Mouse (Mus musculus) liver, embryonic 16.5 days (tissue): ENCODE results near the gene Rrp9. TPM values are rescaled to one million over a fixed set of nuclear protein-coding genes. Genes with fewer than 3 reads are reported as not detected.
"Not testable (repeated sequence)": the region's sequence is repeated elsewhere in the genome, so short reads cannot be mapped to it uniquely, and the experiment has no call there.

ENCODE experiments used
- ATAC-seq: fragments of 200-750 bp; cut with Nextera tagmentation; 2 replicates; pipeline ENCODE4 v1.8.0; 2017; ENCODE audit warnings: low read depth, mild to moderate bottlenecking, moderate number of reproducible peaks, moderate library complexity
- H3K27ac ChIP-seq: fragments of 300-500 bp; sonication (generic); 2 replicates; pipeline ENCODE4 v1.5.1; 2014; ENCODE audit warnings: mild to moderate bottlenecking, low read length
- H3K27me3 ChIP-seq: fragments of 300-500 bp; sonication (generic); 2 replicates; pipeline ENCODE4 v1.6.1; 2014; ENCODE audit warnings: low read depth, low read length, mixed read lengths; ENCODE audit not compliant: control insufficient read depth, insufficient read depth
- H3K36me3 ChIP-seq: fragments of 300-500 bp; sonication (generic); 2 replicates; pipeline ENCODE4 v1.6.1; 2014; ENCODE audit warnings: mild to moderate bottlenecking; ENCODE audit not compliant: control insufficient read depth, insufficient read depth
- H3K4me1 ChIP-seq: fragments of 300-500 bp; sonication (generic); 2 replicates; pipeline ENCODE4 v1.6.1; 2014; ENCODE audit warnings: low read depth, low read length, mixed read lengths; ENCODE audit not compliant: control insufficient read depth
- H3K4me2 ChIP-seq: fragments of 300-500 bp; sonication (generic); 2 replicates; pipeline ENCODE4 v1.6.1; 2014; ENCODE audit warnings: low read depth, low read length, mixed read lengths
- H3K4me3 ChIP-seq: fragments of 300-500 bp; sonication (generic); 2 replicates; pipeline ENCODE4 v1.5.1; 2014; ENCODE audit warnings: low read depth, mild to moderate bottlenecking, low read length
- H3K9ac ChIP-seq: fragments of 300-500 bp; sonication (generic); 2 replicates; pipeline ENCODE4 v1.6.1; 2014; ENCODE audit warnings: low read depth, low read length
- H3K9me3 ChIP-seq: fragments of 300-500 bp; sonication (generic); replicated peaks from 2 replicates; pipeline ENCODE4 v1.6.1; 2016; ENCODE audit warnings: low read length; ENCODE audit not compliant: control insufficient read depth
- WGBS: fragments of 180-500 bp; shearing (Covaris S2); extraction: QIAGEN DNeasy Blood & Tissue Kit; methylation state at CpG from one replicate; pipeline ENCODE4 v1.1.7; 2014; ENCODE audit not compliant: insufficient replicate concordance; 5-methylcytosine and 5-hydroxymethylcytosine counted together
- polyA plus RNA-seq: library from polyadenylated mRNA; unstranded; fragments of >200 nt; fragmentation: Nextera tagmentation; extraction: Ambion mirVana; gene quantifications from 2 replicates; pipeline ENCODE4 v1.2.1, GENCODE M21; 2015

Rrp9 gene
- polyA plus RNA-seq, 1 experiment from 2014 or later: 16.3 TPM

DNA sequence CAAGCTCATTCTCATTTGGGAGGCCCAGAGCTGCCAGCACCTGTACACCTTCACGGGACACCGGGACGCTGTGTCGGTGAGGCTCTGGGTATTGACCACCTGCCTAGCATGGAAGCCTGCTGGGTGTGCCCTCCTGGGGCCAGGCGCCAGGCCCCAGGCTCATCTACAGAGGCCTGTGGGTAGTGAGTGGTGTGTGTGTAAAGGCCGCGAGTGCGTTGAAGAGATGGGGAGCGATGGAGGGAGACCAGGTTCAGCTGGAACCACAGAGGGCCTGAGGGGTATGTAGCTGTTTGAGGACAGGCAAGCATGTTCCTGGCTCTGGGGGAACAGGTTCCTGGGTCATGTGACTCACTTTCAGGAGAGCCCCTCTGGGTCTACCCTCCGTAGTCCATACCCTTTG, 7.4 kb downstream of the Rrp9 start:
- no peak overlapping the region for H3K9ac ChIP-seq
- H3K27ac ChIP-seq: no peak overlapping the region
- no peaks in the 10 kb centered on the region for H3K9me3 ChIP-seq
- peaks cover 4% of the 10 kb centered on the region for H3K4me1 ChIP-seq
- no peak for ATAC-seq
- H3K27me3 ChIP-seq: no peaks in the 10 kb centered on the region
- WGBS: 82% methylated on average over 10 of the region's 10 CpGs
- no peak overlapping the region for H3K4me3 ChIP-seq
- no peak overlapping the region for H3K4me2 ChIP-seq
- no peaks in the 10 kb centered on the region; the same call in none of the 2 replicates for H3K36me3 ChIP-seq

DNA sequence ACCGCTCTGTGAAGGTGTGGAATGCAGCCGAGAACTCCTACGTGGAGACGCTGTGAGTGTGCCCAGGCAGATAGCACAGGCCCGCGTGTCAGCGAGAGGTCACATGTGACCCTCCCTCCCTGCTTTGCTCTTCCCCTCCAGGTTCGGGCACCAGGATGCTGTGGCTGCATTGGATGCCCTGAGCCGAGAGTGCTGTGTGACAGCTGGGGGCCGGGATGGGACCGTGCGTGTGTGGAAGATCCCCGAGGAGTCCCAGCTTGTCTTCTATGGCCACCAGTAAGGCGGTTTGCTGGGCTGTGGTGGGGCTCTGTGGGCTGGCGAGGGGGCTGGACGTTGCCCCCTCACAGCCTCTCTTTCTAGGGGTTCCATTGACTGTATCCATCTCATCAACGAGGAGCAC, 7.8 kb downstream of the Rrp9 start:
- ATAC-seq: no peak
- Histone ChIP-seq H3K27ac (no peak overlapping the region), H3K9me3 (no peaks in the 10 kb centered on the region), H3K4me3 (no peak overlapping the region), H3K27me3 (no peaks in the 10 kb centered on the region), H3K9ac (no peak overlapping the region), H3K36me3 (no peaks in the 10 kb centered on the region; the same call in none of the 2 replicates), H3K4me2 (no peak overlapping the region), H3K4me1 (no peaks in the 10 kb centered on the region; the same call in 1 of the 2 replicates)
- 77% methylated on average over 17 of the region's 17 CpGs for WGBS

DNA sequence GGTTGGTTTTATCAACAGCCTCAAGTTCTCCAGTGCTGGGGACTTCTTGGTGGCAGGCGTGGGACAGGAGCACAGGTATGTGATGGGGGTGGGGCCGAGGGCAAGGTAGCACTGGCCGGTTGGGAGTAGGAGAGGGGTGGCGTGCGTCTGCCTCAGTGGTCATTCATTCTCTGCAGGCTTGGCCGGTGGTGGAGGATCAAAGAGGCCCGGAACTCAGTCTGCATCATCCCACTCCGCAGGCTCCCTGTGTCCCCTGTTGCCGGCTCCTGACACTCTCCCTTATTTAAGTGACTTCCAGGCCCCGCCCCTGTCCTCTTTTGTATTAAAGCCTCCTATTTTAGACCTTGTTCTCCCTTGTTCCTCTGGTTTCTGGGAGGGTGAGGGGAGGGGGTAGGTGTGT, 9.3 kb downstream of the Rrp9 start:
- H3K4me2 ChIP-seq: no peak overlapping the region
- no peaks in the 10 kb centered on the region; the same call in none of the 2 replicates for H3K36me3 ChIP-seq
- H3K27me3 ChIP-seq: no peaks in the 10 kb centered on the region
- H3K9ac ChIP-seq: no peak overlapping the region
- H3K4me3 ChIP-seq: no peak overlapping the region
- 72% methylated on average over 10 of the region's 10 CpGs for WGBS
- H3K4me1 ChIP-seq: no peaks in the 10 kb centered on the region
- no peak for ATAC-seq
- H3K27ac ChIP-seq: no peak overlapping the region
- no peaks in the 10 kb centered on the region for H3K9me3 ChIP-seq

DNA sequence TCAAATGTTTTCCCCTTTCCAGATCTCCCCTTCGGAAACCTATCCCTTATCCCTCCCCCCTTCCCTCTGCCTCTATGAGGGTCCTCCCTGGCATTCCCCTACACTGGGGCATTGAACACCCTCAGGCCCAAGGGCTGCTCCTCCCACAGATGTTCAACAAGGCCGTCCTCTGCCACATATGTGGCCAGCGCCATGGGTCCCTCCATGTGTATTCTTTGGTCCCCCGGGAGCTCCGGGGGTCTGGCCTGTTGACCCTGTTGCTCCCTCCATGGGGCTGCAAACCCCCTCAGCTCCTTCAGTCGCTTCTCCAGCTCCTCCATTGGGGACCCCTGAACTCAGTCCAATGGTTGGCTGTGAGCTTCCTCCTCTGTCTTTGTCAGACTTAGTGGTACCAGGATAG, 11.8 kb downstream of the Rrp9 start:
- H3K27me3 ChIP-seq, H3K4me1 ChIP-seq, H3K36me3 ChIP-seq, H3K9me3 ChIP-seq, H3K4me3 ChIP-seq, H3K9ac ChIP-seq, ATAC-seq, H3K4me2 ChIP-seq, H3K27ac ChIP-seq: not testable (repeated sequence)
- WGBS: 70% methylated on average over 6 of the region's 6 CpGs

DNA sequence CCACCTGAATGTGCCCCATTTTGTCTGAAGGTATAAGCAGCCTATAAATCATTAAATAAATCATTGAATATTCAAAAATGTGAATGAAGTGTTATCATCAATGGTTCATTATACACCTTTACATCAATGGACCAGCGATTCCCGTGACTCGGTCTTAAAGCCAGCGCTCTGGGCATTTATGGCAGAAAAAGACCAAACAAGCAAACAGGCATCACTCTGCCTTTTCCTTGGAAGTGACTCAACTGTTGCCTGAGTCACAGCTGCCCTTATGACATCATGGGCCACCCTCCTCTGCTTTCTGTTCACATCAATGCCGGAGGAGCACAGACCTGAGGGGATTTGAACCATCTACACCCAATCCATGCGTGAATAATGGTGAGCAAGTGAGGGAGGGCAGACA, 23.9 kb downstream of the Rrp9 start, which contains the start of gene Iqcf1:
TSS of gene Iqcf1 (plus strand) at position 301 of the 400 bp plus-strand sequence.
- H3K27me3 ChIP-seq: no peaks in the 10 kb centered on the region
- no peak within 1 kb of the TSS for H3K4me3 ChIP-seq
- WGBS: 75% methylated on average over 6 of the region's 6 CpGs
- H3K36me3 ChIP-seq: no peaks in the 10 kb centered on the region
- H3K9ac ChIP-seq: no peak within 1 kb of the TSS
- no peaks in the 10 kb centered on the region for H3K4me1 ChIP-seq
- H3K4me2 ChIP-seq: no peak within 1 kb of the TSS
- H3K9me3 ChIP-seq: no peaks in the 10 kb centered on the region
- no peak within 1 kb of the TSS for H3K27ac ChIP-seq
- no peak for ATAC-seq

DNA sequence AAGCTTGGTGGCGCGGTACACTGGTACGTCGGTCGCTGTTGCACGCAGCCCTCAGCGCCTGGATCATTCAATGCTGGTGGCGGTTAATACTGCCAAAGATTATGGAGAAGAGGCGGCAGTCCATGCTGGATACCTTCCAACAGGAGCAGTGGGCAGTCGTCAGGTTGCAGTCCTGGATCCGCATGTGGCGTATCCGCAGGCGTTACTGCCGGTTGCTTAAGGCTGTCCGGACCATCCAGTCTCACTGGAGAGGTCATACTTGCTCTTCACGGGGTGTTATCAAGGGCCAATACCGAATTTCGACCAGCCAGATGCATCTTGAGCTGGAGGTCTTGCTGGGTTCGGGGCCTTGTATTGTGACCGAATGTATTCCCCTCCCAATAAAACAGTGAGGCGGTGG, 26.1 kb downstream of the Rrp9 start:
- H3K9ac ChIP-seq: no peak overlapping the region
- no peak overlapping the region for H3K27ac ChIP-seq
- no peak for ATAC-seq
- WGBS: 74% methylated on average over 22 of the region's 22 CpGs
- no peaks in the 10 kb centered on the region for H3K9me3 ChIP-seq
- no peaks in the 10 kb centered on the region for H3K27me3 ChIP-seq
- H3K4me2 ChIP-seq: no peak overlapping the region
- H3K4me3 ChIP-seq: no peak overlapping the region
- H3K4me1 ChIP-seq: no peaks in the 10 kb centered on the region
- no peaks in the 10 kb centered on the region for H3K36me3 ChIP-seq

DNA sequence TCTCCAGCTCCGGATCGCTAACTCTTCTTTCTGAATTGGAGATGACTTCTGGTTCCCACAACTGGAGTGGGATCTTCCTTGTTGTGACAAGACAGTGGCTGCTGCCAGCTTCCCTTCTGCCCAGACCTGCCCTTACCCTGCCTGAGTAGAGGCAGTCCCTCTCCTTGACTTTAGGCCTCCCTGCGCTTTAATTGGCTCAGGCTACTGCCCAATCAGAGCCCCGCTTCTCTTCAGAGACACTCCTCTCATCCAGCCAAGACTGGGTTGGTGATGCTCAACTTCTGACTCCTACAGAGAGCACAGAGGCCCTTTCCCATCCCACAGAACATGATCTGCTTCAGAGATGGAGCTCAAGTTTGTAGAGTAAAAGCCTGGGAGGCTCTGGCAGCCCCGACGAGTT, 28.5 kb downstream of the Rrp9 start:
- no peak for ATAC-seq
- no peaks in the 10 kb centered on the region for H3K4me1 ChIP-seq
- H3K27me3 ChIP-seq: no peaks in the 10 kb centered on the region
- no peak overlapping the region for H3K4me2 ChIP-seq
- H3K4me3 ChIP-seq: no peak overlapping the region
- no peaks in the 10 kb centered on the region for H3K36me3 ChIP-seq
- H3K9me3 ChIP-seq: no peaks in the 10 kb centered on the region
- no peak overlapping the region for H3K9ac ChIP-seq
- 72% methylated on average over 6 of the region's 6 CpGs for WGBS
- H3K27ac ChIP-seq: no peak overlapping the region

DNA sequence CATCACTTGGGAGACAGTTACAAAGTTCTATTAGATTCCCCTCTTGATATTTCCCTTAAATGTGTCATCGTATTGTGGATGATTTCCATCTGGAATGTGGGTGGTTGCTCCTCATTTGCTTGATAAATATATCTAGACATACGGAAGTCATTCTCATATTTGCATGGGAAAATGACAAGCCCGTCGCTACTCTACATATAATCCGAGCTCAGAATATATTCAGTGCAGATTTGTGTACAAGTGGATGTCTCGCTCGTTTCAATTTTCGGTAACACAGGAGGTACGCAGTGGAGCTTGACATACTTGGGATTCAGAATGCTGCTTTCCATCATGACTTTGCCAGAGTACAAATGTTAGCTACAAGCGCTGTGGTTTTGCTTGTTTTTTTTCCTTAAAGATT, 33.6 kb downstream of the Rrp9 start:
- Histone ChIP-seq H3K9me3 (no peaks in the 10 kb centered on the region), H3K4me3 (no peak overlapping the region), H3K27ac (no peak overlapping the region), H3K9ac (no peak overlapping the region), H3K4me1 (no peaks in the 10 kb centered on the region), H3K36me3 (no peaks in the 10 kb centered on the region), H3K27me3 (no peaks in the 10 kb centered on the region), H3K4me2 (no peak overlapping the region)
- no peak for ATAC-seq
- WGBS: 73% methylated on average over 10 of the region's 10 CpGs

DNA sequence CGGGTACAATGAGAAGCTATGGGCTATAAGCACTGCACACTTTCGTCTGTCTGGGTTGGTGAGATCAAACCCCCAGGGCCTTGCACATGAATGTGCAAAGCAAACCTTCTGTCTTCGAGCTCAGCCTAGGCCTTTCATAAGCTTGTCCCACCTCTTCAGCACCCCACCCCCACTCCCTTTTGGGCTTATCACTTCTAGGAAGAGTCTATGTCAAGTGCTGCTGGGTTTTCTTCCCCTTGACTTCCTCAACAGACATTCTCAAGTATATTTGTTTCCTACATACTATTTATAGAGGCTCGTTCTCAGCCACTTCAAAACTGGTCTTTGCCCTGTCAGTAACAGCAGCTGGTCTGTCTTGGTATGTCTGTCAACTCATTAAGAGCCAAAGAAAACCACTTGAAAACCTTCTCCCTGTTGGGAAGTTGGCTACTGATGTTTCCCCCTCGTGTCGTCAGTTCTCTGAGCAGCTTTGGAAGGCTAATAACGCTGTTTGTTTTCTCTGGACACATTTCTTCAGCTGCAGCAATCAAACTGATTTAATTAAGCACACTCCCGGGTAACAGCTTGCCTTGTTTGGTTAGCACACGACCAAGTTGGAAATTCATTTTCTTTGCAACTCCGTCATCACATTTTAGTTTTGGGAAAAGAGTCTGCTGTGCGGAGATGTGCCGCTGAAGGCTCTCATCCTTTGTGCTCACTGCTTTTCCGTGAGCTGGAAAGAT, 37.1 kb downstream of the Rrp9 start:
- H3K9ac ChIP-seq: no peak overlapping the region
- H3K27ac ChIP-seq: no peak overlapping the region
- H3K27me3 ChIP-seq: no peaks in the 10 kb centered on the region
- no peak overlapping the region for H3K4me2 ChIP-seq
- 41% methylated on average over 13 of the region's 13 CpGs for WGBS
- H3K4me1 ChIP-seq: no peaks in the 10 kb centered on the region
- H3K4me3 ChIP-seq: no peak overlapping the region
- no peaks in the 10 kb centered on the region for H3K36me3 ChIP-seq
- no peaks in the 10 kb centered on the region for H3K9me3 ChIP-seq
- ATAC-seq: no peak
